Mouse (Mus musculus) stomach, postnatal 0 days (tissue): Measurements from ENCODE around the gene Bclaf1.

ENCODE experiments used
- CTCF ChIP-seq: IDR thresholded peaks from 2 replicates; pipeline ENCODE4 v1.5.1; 2016; ENCODE audit warnings: antibody characterized with exemption, low read depth, mild to moderate bottlenecking, moderate library complexity
- EP300 ChIP-seq: optimal IDR thresholded peaks from 2 replicates; pipeline ENCODE3; 2016; ENCODE audit warnings: antibody characterized with exemption

- TF ChIP-seq EP300 (no peak), CTCF (no peak)
Measured at GRCm38 (mm10) chr10:20264479-20264878, 47.8 kb upstream of the Bclaf1 start.
